Mouse (Mus musculus) CH12.LX (cell line): ENCODE measurements around the gene Cmtm6. TPM values are rescaled to one million over a fixed set of nuclear protein-coding genes. Genes with fewer than 3 reads are reported as not detected.

Experiments used
- DNase-seq: peaks from one replicate; pipeline ENCODE4 v3.0.0-alpha.2; 2013; ENCODE audit errors: extremely low read depth
- H3K27ac ChIP-seq: 2 replicates; pipeline ENCODE4 v1.5.1; 2012; ENCODE audit warnings: low read depth, mild to moderate bottlenecking, control low read depth, moderate library complexity; ENCODE audit not compliant: insufficient read depth
- H3K27me3 ChIP-seq: replicated peaks from 2 replicates; pipeline ENCODE3; 2012; ENCODE audit warnings: inconsistent platforms
- H3K36me3 ChIP-seq, 2 experiments: replicated peaks in 1 of 2; 2 replicates each; pipeline versions ENCODE3 to v1.6.1; 2012; ENCODE audit warnings: inconsistent platforms in 1 of 2, low read length in 1 of 2, mild to moderate bottlenecking in 1 of 2, mixed read lengths in 1 of 2, moderate library complexity in 1 of 2; ENCODE audit not compliant: control insufficient read depth in 1 of 2, insufficient read depth in 1 of 2
- H3K4me1 ChIP-seq, 2 experiments: 2 replicates each; pipeline ENCODE4 v1.6.1; 2012; ENCODE audit warnings: inconsistent platforms in 1 of 2, moderate library complexity in 1 of 2; ENCODE audit not compliant: insufficient read depth in 2 of 2, control insufficient read depth in 1 of 2
- H3K4me2 ChIP-seq: 2 replicates; pipeline ENCODE4 v1.6.1; 2012; ENCODE audit warnings: low read depth, mild to moderate bottlenecking, control low read depth; ENCODE audit not compliant: poor library complexity, insufficient read depth, severe bottlenecking
- H3K4me3 ChIP-seq, 3 experiments: fragments of 150-350 bp in 1 of 3; sonication (generic) in 1 of 3; replicated peaks in 1 of 3; 2 replicates each; pipeline versions ENCODE3 to v1.5.1; 2011 to 2012; ENCODE audit warnings: low read depth in 2 of 3, low read length in 2 of 3, mild to moderate bottlenecking in 2 of 3, moderate library complexity in 2 of 3, control low read depth in 1 of 3, improper control_type of control experiment in 1 of 3, inconsistent platforms in 1 of 3, mixed read lengths in 1 of 3; ENCODE audit not compliant: poor library complexity in 1 of 3
- H3K79me2 ChIP-seq: replicated peaks from 2 replicates; pipeline ENCODE4 v1.6.1; 2012; ENCODE audit warnings: mild to moderate bottlenecking, moderate library complexity; ENCODE audit not compliant: control insufficient read depth, poor library complexity, insufficient read depth, severe bottlenecking; ENCODE audit errors: extremely low read depth
- H3K9ac ChIP-seq: 2 replicates; pipeline ENCODE4 v1.6.1; 2012; ENCODE audit warnings: low read depth, mild to moderate bottlenecking, control low read depth, moderate library complexity; ENCODE audit not compliant: insufficient read depth
- H3K9me3 ChIP-seq: replicated peaks from 2 replicates; pipeline ENCODE3; 2012; ENCODE audit warnings: low read length, inconsistent platforms, mixed read lengths
- CHD1 ChIP-seq: IDR thresholded peaks from 2 replicates; pipeline ENCODE4 v1.6.1; 2012; ENCODE audit warnings: low read depth, low read length, improper control_type of control experiment, inconsistent platforms
- CHD2 ChIP-seq: IDR thresholded peaks from 2 replicates; pipeline ENCODE4 v1.6.1; 2011; ENCODE audit warnings: low read length, improper control_type of control experiment
- EP300 ChIP-seq: IDR thresholded peaks from 2 replicates; pipeline ENCODE4 v1.6.1; 2011; ENCODE audit warnings: low read length, improper control_type of control experiment
- ETS1 ChIP-seq: conservative IDR thresholded peaks from 2 replicates; pipeline ENCODE4 v1.6.1; 2012; ENCODE audit warnings: low read depth, mild to moderate bottlenecking, inconsistent platforms, low read length, improper control_type of control experiment, moderate library complexity
- GABPA ChIP-seq: IDR thresholded peaks from 2 replicates; pipeline ENCODE4 v1.6.1; 2012; ENCODE audit warnings: low read depth, low read length, improper control_type of control experiment, inconsistent platforms; ENCODE audit not compliant: insufficient replicate concordance
- IRF4 ChIP-seq: IDR thresholded peaks from 2 replicates; pipeline ENCODE4 v1.6.1; 2014; ENCODE audit warnings: low read depth, mild to moderate bottlenecking, inconsistent platforms, low read length, improper control_type of control experiment
- MAFK ChIP-seq: IDR thresholded peaks from 2 replicates; pipeline ENCODE4 v1.6.1; 2011; ENCODE audit warnings: low read length, improper control_type of control experiment; ENCODE audit not compliant: insufficient replicate concordance
- MAX ChIP-seq: IDR thresholded peaks from 2 replicates; pipeline ENCODE4 v1.6.1; 2011; ENCODE audit warnings: low read length, improper control_type of control experiment
- MAZ ChIP-seq: IDR thresholded peaks from 2 replicates; pipeline ENCODE4 v1.6.1; 2012; ENCODE audit warnings: low read depth, mild to moderate bottlenecking, inconsistent platforms, low read length, improper control_type of control experiment, moderate library complexity
- NELFE ChIP-seq: IDR thresholded peaks from 2 replicates; pipeline ENCODE4 v1.6.1; 2011; ENCODE audit warnings: low read depth, low read length, improper control_type of control experiment
- NRF1 ChIP-seq: IDR thresholded peaks from 2 replicates; pipeline ENCODE4 v1.6.1; 2014; ENCODE audit warnings: low read depth, mild to moderate bottlenecking, inconsistent platforms, low read length, improper control_type of control experiment, moderate library complexity
- PAX5 ChIP-seq: IDR thresholded peaks from 2 replicates; pipeline ENCODE4 v1.6.1; 2012; ENCODE audit warnings: low read length, inconsistent platforms, mixed read lengths
- POLR2A ChIP-seq: IDR thresholded peaks from 2 replicates; pipeline ENCODE4 v1.6.1; 2011; ENCODE audit warnings: low read depth, mild to moderate bottlenecking, improper control_type of control experiment, low read length
- RAD21 ChIP-seq: IDR thresholded peaks from 2 replicates; pipeline ENCODE4 v1.6.1; 2011; ENCODE audit warnings: low read depth, mild to moderate bottlenecking, low read length, improper control_type of control experiment, moderate library complexity
- RCOR1 ChIP-seq: conservative IDR thresholded peaks from 2 replicates; pipeline ENCODE4 v1.6.1; 2012; ENCODE audit warnings: low read depth, mild to moderate bottlenecking, inconsistent platforms, low read length, improper control_type of control experiment
- SMC3 ChIP-seq: IDR thresholded peaks from 2 replicates; pipeline ENCODE4 v1.6.1; 2011; ENCODE audit warnings: low read depth, low read length, improper control_type of control experiment
- TCF12 ChIP-seq: IDR thresholded peaks from 2 replicates; pipeline ENCODE4 v1.6.1; 2014; ENCODE audit warnings: low read depth, mild to moderate bottlenecking, inconsistent platforms, low read length, improper control_type of control experiment
- UBTF ChIP-seq: IDR thresholded peaks from 2 replicates; pipeline ENCODE4 v1.6.1; 2012; ENCODE audit warnings: low read depth, mild to moderate bottlenecking, inconsistent platforms, low read length, improper control_type of control experiment, moderate library complexity
- USF1 ChIP-seq: IDR thresholded peaks from 2 replicates; pipeline ENCODE4 v1.6.1; 2014; ENCODE audit warnings: low read depth, mild to moderate bottlenecking, inconsistent platforms, low read length, improper control_type of control experiment
- USF2 ChIP-seq: conservative IDR thresholded peaks from 2 replicates; pipeline ENCODE4 v1.6.1; 2011; ENCODE audit warnings: low read depth, low read length, improper control_type of control experiment
- ZKSCAN1 ChIP-seq: IDR thresholded peaks from 2 replicates; pipeline ENCODE4 v1.6.1; 2012; ENCODE audit warnings: low read depth, inconsistent platforms, low read length, improper control_type of control experiment, borderline replicate concordance
- dilution Hi-C: fragments of 300-500 bp; cut with MboI; formaldehyde crosslinking; loops from 2 replicates; pipeline ENCODE4 v1.14.3; 2020; ENCODE audit warnings: low sequenced_read_pairs; ENCODE audit not compliant: extremely low pct_unique_long_range_greater_than_20kb, extremely low pct_ligation_motif_present
- in situ Hi-C: fragments of 300-500 bp; cut with MboI; formaldehyde crosslinking; loops from 3 replicates; pipeline ENCODE4 v1.14.3; 2019; ENCODE audit warnings: low sequenced_read_pairs, low pct_ligation_motif_present, low pct_unique_long_range_greater_than_20kb, mixed read lengths
- polyA plus RNA-seq: library from polyadenylated mRNA; unstranded; fragments of >175 nt; gene quantifications from 2 replicates; pipeline ENCODE4 v1.2.1, GENCODE M21; 2012; ENCODE audit warnings: low read depth; ENCODE audit not compliant: insufficient read length
- total RNA-seq, 2 experiments: library from RNA; depleted of rRNA; stranded (reverse); fragments of 300-350 nt in 1 of 2; fragments of >200 nt in 1 of 2; gene quantifications; 2 replicates each; pipeline ENCODE4 v1.2.3; 2012 to 2014

Gene Cmtm6
- total and polyA plus RNA-seq, 3 experiments = 30.1 to 39.5 (median 38.0) TPM

- TF ChIP-seq CHD1 (no peak), GABPA (no peak), TCF12 (no peak), UBTF (no peak), ZKSCAN1 (no peak), MAX (no peak), USF1 (no peak), POLR2A (no peak), NRF1 (no peak), CHD2 (no peak), IRF4 (no peak), SMC3 (no peak), RAD21 (no peak), ETS1 (no peak), MAFK (no peak), EP300 (no peak), RCOR1 (no peak), MAZ (no peak), NELFE (no peak), USF2 (no peak)
- Histone ChIP-seq H3K9ac (no peak overlapping the region), H3K36me3 (no peaks in the 10 kb centered on the region), H3K4me3 (no peak overlapping the region), H3K27me3 (no peaks in the 10 kb centered on the region), H3K79me2 (no peaks in the 10 kb centered on the region), H3K4me1 (peaks cover 0 to 8% of the 10 kb centered on the region in 2 experiments; a peak in 2 of 4 replicates), H3K9me3 (no peaks in the 10 kb centered on the region), H3K4me2 (no peak overlapping the region), H3K27ac (no peak overlapping the region)
- dilution Hi-C loops (no loop called here), in situ Hi-C loops (no loop called here)
- DNase-seq = no peak
These were observed 48.7 kb upstream of the Cmtm6 start for GRCm38 (mm10) chr9:114682193-114682592.

- no peak for DNase-seq
- Histone ChIP-seq H3K4me1 (peaks cover 5 to 28% of the 10 kb centered on the region in 2 experiments; a peak in 3 of 4 replicates), H3K27ac (no peak overlapping the region), H3K4me2 (no peak overlapping the region), H3K36me3 (peaks cover 2 to 5% of the 10 kb centered on the region in 2 experiments), H3K9ac (no peak overlapping the region), H3K27me3 (no peaks in the 10 kb centered on the region), H3K9me3 (no peaks in the 10 kb centered on the region), H3K79me2 (peaks cover 15% of the 10 kb centered on the region), H3K4me3 (no peak overlapping the region)
- TF ChIP-seq MAX (no peak), PAX5 (no peak)
- dilution Hi-C loops = no loop called here
- in situ Hi-C loops = no loop called here
These were observed 44.7 kb upstream of the Cmtm6 start for GRCm38 (mm10) chr9:114686245-114686644.
